Mouse (Mus musculus) erythroblast, adult 5-6 weeks (primary cell): ENCODE results near the gene Naglu. TPM values are rescaled to one million over a fixed set of nuclear protein-coding genes. Genes with fewer than 3 reads are reported as not detected.

Source experiments
- ATAC-seq: replicated peaks from 2 replicates; pipeline ENCODE4 v1.8.0; 2016; ENCODE audit warnings: moderate number of reproducible peaks, mild to moderate bottlenecking, moderate TSS enrichment, inconsistent platforms; ENCODE audit not compliant: poor library complexity, low FRiP score, severe bottlenecking
- total RNA-seq, 2 experiments: library from RNA; stranded (forward) in 1 of 2; stranded (reverse) in 1 of 2; fragments of 150-400 nt in 1 of 2; fragments of 200-764, 138-1000 nt in 1 of 2; gene quantifications; 2 replicates each; pipeline versions ENCODE4 v1.2.3 to v1.2.4; 2015 to 2017; ENCODE audit warnings: low replicate concordance in 2 of 2

Gene Naglu
- total RNA-seq, 2 experiments from 2014 or later, result 2.0 to 3.7 TPM

DNA sequence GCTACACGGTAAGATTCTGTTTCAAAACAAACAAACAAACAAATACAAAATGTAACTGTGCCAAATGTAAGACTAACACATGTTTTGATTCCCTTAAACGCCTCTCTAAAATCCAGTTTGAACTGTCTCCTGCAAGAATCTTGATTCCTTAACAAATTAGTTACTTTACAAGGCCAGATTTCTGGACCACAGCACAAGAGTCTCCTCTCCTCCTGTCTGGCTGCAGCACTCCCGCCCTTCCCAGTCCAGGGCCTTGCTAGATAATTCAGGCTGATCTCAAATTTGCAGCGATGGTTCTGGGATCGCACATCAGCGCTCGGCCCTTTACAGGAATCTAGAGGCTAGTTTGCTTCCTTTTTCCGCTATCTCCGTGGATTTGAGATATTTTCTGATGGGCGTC, 11.8 kb downstream of the Naglu start:
- no peak for ATAC-seq

DNA sequence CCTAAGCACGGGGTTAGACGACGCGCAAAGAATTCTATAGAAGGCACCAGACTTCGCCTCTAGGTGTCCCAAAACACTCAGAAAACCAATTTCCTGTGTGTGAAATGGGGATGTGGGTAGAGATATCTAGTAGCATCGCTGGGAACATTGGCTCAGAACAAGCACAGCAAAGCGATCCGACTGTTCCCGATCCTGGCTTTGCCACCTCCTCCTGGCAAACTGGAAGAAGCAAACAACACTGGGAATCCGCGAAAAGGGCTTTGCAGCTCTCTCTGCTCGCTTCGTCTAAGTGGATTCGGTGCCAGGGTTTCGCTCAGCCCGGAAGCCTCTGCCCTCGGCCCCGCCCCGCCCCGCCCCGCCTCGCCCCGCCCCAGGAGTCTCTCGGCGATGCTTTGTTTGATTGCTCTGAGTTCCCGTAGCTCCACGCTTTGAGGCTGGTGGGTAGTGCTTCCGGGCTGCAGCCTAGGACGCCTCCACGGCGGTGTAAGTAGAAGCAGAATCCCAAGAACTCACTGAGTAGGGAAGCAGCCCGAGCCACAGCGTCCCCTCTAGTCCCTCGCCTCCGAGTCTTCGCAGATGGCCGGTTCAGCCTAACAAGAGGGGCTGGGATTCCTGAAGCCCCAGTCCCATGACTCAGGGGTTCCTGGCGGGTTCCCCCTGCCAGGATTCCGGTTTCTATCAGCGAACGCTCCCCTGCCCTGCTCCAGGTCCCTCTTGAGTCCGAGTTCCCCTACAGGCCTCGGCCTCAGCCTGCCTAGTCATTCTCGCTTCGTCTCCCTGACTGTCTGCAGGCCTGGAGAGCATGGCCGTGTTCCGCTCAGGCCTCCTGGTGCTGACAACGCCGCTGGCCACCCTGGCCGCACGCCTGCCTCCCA, 12.6 kb downstream of the Naglu start, which contains the start of gene Coasy:
TSS of gene Coasy (plus strand) at position 358 of the 875 bp plus-strand sequence.
- peak; percentile 66 for ATAC-seq

DNA sequence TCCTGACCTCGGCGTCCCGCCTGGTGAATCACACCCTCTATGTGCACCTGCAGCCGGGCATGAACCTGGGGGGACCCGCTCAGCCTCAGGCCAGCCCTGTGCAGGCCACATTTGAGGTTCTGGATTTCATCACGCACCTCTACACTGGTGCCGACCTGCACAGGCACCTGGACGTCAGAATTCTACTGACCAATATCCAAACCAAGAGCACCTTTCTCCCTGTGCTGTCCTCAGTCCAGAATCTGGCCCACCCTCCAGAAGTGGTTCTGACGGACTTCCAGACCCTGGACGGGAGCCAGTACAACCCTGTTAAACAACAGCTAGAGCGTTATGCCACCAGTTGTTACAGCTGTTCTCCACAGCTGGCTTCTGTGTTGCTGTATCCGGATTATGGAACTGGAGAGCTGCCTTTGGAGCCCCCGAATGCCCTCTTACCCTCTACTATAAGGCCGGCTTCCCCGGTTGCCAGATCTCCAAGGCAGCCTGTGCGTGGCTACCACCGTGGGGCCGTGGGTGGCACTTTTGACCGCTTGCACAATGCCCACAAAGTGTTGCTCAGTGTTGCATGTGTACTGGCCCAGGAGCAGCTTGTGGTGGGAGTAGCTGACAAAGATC, 13.4 kb downstream of the Naglu start:
- no peak; the same call in 1 of the 2 replicates for ATAC-seq

DNA sequence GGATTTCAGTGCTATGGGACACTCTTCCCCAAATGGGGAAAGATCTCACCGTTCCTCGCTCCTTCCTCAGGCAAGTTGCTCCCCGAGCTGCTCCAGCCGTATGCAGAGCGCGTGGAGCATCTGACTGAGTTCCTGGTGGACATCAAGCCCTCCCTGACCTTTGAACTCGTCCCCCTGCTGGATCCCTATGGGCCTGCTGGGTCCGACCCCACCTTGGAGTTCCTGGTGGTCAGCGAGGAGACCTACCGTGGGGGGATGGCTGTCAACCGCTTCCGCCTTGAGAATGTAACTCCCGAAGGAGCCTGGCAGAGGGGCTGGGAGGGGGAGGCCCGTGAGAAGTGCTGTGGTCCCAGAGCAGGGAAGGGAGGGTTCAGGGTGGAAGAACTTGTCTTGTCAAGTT, 14.4 kb downstream of the Naglu start:
- ATAC-seq, result no peak

DNA sequence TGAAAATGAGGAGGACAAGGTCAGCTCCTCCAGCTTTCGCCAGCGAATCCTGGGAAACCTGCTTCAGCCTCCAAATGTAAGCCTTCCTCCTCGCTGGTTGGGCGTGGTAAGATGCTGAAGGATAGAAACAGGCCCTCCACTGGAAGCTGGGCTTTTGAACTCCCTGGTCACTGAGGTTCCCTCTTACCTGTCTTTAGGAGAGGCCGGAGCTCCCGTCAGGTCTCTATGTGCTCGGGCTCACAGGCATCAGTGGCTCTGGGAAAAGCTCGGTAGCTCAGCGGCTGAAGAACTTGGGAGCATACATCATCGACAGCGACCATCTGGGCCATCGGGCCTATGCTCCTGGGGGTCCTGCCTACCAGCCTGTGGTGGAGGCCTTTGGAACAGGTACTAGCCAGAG, 15.0 kb downstream of the Naglu start:
- ATAC-seq, result no peak

DNA sequence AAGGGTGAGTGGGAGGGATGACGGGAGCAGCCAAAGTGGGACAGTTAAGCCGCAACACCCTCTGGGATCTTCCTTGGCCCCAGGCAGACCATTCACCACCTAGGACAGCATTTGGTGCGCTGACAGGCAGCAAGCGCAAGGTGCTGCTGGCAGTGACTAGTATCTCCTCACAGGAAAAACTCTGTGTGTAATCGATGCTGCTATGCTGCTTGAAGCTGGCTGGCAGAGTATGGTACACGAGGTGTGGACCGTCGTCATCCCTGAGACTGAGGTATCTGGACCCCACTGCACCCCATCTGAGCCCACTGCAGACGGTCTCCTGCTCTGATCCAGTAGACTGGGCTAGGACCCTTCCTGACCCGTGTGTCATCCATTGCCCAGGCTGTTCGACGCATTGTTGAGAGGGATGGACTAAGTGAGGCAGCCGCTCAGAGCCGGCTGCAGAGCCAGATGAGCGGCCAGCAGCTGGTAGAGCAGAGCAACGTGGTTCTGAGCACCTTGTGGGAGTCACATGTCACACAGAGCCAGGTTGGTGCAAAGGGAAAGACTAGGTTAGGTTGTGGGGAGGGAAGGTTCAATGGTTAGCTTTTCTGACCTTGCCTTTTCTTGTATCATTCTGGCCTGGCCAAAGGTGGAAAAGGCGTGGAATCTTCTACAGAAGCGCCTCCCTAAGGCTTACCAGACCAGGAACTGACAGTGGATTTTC, 16.0 kb downstream of the Naglu start:
- ATAC-seq, result no peak

DNA sequence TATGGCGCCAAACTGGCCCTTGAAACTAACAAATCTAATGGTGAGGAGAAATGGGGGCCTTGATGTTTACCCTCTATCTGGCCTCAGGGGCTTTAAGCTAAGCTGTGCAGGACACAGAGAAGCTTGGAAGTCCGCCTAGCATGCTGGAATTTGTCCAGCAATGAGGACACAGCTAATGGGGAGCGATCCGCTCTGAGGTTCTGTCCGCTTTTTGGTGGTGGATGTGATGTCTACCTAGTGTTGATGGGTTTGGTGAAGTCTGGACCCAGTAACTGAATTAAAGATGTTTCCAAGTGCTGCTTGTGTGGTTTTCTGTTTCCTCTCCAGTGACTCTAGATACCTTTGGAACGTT, 16.5 kb downstream of the Naglu start:
- no peak for ATAC-seq

DNA sequence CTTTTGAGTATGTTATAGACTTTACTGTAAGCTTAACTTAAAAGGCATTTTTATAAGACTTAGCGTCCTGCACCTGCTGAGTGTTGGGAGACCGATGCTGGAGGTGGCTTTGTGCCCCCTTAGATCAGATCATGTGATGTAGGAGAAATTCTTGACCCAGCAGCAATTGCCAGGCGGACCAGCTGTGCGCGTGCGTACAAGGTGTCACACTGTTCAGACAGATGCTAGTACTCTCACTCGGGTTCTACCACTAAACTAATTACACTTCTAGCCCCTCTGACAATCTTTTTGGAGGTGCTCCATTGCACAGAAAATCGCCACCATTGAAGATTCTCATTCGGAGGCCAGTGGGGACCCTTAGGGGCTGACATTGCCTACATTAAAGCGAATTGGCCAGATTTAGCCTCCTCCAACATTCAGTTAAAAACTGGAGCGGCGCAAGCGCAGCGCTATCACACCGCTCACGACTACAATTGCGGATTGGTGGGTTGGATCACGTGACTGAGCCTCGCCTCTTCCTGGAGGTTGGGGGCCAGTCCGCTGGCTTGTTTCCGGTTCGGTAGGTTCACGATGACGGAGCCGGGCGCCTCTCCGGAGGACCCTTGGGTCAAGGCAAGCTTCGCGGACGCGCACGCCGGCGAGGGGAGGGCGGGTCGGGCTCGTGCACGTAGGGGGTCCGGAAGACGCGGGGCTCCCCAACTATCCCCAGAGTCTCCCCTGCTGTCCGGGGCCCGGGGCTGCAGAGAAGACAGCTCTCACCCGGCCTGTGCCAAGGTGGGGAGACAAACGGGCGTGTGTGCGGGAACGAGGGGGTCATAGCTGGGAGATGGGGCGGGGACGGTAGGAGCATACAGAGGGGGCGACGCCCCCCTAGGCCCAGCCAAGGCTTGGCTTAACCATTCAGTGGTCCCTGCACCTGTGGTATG, 17.2 kb downstream of the Naglu start, which contains the start of gene Mlx:
TSS of gene Mlx (plus strand) at position 522 of the 926 bp plus-strand sequence.
- ATAC-seq, result peak; percentile 77

DNA sequence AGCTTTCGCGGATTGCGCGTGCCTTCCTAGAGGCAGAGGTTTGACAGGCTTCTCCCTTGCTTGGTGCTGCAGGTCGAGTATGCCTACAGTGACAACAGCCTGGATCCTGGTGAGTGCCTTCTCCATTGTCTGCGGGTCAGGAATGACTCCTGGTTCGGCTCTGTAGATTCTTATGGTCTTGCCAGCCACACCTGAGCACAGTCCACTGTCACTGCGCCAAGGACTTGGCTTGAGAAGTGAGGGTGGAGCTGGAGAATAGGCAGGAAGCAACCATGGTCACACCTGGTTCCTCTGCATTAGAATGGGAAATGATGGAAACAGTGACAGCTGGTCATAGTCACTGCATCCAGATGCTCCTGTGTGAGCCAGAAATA, 17.9 kb downstream of the Naglu start:
- ATAC-seq, result 0 out of 2 replicates have a peak, but pooled peaks have one; percentile 9

DNA sequence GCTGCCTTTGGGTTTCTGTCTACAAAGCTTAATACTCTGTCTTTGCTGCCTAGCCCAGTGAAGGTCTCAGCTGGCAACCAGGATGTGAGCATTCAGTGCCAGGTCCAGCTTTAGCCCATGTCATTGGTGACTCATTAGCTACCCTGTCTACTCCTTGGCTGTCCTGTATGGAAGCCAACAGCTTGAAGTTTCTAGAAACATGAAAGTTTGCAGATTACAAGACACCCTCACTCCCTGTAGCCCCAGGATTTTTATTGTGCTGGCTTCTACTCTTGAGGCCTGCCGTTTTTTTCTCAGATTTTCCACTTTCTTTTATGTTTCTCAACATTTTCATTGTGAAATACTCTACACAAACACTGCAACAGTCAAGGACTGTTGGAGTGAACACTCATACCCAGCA, 20.1 kb downstream of the Naglu start:
- no peak for ATAC-seq

DNA sequence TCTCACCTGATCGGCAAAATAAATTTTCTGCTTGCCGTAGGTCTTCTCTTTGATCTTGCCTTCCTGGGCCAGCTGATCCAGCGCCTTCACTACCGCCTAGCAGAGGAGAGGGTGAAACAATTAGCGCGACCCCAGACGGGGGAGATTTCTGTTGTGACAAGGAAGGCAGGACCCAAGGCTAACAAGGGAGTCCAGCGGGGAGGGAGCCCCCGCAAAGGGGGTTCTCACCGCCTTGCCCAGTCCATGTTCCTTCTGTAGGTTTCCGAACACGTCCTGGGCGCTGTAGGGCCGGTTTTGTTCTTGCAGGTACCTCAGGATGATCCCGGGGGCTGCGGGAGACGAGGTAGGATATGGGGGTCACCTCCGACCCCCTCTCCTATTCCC, 25.1 kb downstream of the Naglu start:
- no peak for ATAC-seq

DNA sequence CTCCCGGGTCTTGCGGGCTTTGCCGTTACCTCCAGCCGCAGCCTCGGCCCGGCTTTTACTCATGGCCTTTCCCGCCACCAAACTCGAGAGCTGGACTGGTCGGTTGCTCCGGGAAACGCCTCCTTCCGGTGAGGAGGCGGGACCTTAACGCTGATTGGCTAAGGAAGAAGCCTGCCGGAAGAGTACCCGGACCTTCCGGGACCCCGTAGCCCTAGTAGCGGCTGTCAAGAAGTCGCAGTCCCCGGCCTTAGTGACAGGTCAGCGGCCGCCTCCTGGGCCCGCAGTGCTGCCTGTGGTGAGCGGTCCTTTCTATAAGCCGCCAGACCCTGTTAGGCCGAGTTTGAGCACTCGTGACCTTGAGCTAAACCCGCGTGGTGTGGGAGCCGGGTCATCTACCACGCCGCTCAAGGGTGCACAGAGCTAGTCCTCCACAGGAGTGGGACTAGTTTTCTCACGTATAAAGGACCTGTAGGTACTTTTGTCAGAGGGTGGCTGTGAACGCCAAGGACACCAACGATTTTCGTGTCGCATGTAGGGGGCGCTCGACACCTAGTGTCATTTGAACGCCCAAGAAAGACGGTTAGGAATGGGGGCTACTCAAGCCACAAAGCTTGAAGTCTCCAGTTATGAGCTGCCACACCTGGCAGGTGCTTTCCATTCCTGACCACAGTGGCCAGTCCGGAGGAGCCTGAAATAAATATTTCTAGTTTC, 25.7 kb downstream of the Naglu start, which contains the start of gene Psmc3ip:
TSS of gene Psmc3ip (minus strand) at position 123 of the 711 bp plus-strand sequence.
- ATAC-seq, result peak; percentile 95

DNA sequence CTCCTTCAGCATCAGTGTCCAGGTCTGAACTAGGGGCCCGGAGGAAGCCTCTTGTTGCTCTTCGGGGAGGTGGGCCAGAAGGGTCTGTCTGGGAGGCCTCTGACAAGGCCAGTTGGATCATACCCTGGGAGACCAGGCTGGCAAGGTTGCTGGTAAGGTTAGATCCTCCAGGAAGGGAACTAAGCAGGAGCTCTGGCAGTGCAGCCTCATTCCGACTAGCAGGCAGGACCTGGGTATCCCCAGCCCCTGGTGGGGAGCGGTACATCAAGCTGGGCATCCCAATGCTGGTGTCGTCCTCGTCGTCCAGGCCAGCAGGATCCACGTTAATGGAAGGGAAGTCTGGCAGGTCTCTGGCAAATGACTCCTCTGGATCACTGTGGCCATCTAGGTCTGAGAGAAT, 28.4 kb downstream of the Naglu start:
- ATAC-seq, result no peak

DNA sequence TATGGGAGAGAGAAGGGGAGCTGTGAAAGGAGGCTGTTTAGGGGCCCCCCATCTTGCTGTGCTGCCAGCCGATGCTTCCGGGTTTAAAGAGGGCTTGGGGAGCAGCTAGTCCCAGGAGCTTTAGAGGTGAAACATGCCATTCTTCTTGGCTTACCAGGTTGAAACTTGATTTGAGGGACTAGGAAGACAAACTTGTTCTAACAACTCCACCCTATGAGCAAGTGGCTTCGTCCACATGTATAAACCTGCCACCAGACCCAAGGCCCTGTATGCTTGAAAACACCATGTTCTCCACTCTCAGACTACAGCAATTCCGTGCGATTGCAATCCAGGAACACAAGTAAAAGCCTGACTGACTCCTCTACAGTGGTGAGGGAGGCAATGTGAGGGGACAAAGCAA, 33.2 kb downstream of the Naglu start:
- no peak for ATAC-seq

DNA sequence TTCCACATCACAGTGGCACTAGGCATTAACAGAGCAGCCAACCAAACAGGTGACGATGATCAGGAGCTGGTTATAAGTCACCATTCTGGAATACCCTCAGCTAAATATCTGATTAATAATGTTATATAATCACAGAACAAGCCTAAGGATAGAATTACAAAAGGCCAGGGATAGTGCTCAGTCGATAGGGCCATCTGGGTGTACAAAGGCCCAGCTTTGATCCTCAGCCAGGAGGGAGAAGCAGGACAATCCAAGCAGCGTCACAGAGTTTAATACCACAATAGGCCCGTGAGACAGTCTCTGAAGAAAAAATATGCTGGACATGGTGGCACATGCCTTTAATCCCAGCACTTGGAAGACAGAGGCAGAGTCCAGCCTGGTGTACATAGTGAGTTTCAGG, 39.5 kb downstream of the Naglu start:
- no peak for ATAC-seq

DNA sequence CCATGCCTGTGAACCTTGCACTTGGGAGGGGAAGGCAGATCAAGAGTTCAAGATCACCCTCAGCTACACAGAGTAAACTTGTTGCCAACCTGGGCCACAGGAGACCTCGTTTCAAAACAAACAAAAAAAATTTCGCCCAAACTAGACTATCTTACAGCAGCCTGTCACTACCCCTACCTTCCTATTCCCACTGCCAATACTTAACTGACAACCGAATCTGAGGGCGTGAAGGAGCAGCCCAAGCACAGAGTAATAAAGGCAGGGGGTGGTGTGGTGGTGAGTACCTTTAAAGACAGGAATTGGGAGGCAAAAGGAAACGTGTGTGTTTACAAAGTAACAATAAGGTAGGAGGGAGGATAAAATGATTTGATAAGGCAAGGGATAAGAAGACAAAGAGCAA, 40.9 kb downstream of the Naglu start:
- ATAC-seq, result no peak

DNA sequence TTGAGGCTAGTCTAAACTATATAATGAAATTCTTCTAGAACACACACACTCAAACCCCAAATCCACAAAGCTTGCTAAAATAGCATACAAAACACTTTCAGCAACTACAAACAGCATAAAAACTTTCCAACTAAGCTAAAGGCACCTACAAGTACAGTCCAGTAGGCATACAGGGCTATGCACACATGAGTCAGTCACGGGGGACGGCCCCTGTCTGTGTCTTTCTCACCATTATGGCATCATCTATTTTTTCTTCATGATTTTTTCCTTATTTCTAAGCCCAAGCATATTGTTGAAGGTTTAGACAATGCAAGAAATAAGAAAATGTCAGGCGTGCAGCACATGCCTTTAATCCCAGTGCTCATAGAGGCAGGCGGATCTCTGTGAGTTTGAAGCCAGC, 41.4 kb downstream of the Naglu start:
- no peak for ATAC-seq

DNA sequence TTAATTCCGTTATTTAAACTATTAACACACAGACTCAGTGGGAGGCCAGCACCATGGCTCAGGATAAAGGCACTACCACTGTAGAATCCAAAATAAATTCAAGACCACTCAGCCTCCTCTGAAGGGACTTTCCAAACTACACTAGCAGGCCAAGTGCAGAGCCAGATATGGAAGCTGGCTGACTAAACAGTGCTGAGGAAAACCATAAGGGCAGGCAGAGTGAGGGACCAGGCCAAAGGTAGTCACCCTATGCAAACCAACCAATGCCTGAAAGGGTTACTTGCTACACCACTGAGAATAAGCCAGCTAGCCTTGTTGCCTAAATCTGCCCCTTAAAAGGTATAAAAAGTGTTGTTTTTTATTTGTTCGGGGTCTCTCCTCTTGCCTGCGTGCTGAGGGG, 42.4 kb downstream of the Naglu start:
- no peak for ATAC-seq

DNA sequence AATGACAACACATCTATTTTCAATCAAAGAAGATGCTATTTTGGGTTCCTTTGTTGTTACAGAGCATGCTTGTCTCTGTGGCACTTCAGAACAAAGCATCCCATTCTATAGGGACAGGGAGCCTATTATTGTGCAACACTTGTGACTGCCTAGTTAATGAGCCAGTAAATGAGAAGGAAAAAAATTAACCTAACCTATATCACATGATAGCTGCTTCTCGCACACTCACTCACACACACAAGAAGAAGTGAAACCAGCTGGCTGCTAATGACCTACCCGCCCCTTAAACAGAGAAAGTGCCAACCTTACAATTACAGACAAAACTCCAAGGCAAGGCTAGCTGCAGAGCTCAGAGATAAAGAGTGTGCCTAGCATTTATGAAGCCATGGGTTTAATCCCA, 45.8 kb downstream of the Naglu start:
- no peak for ATAC-seq
